Mouse (Mus musculus): ENCODE data around the gene Dclk3.

DNA sequence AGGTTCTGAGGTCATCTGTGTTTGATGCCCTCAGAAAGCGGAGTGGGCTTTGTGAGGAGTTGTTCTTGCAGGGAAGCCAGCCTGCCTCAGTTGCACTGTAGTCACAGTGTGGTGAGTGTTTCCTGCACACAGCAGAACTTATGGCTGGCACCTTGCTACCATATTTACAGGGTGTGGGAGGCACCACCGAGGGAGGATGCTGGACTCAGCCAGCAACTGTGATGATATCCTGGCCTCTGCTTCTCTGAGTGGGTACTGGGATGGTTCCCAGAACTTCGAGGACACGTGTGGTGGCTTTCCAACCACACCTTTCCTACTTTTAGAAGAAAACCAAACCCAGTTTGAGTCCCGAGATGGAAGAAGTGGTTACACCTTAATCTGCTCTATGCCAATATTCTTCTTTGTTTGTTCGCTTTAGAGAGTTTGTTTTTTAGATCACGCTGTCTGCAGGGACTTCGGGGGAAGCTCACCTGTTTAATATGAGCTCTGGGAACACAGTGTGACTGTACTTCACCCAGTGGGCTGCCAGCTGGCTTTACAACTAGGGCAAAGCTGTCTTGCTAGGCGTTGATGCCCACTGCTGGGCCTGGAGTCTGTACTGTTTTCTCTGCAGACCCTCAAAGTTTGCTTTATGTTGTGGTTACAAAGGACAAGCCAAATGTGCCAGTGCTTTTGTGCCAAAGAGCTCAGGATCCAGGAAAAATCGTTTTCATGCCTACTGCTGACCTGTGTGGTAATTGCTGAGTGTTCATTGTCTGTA lies 18.5 kb downstream of the Dclk3 start:
- TF ChIP-seq POLR2A (IDR thresholded peaks at IDR 0.05; ENCODE audit: extremely low read depth, insufficient read depth, low read length), result no peak
- TF ChIP-seq CTCF (IDR thresholded peaks at IDR 0.05; ENCODE audit: low read depth, low read length), result no peak

Data from liver, adult 2 months (tissue).